Mouse (Mus musculus): ENCODE results near the gene Olfr98. TPM values are rescaled to one million over a fixed set of nuclear protein-coding genes. Genes with fewer than 3 reads are reported as not detected.
"Not testable (repeated sequence)": the region's sequence is repeated elsewhere in the genome, so short reads cannot be mapped to it uniquely, and the experiment has no call there.

Gene Olfr98
- polyA plus RNA-seq, 1 experiment from 2014 or later, result not detected

GRCm38 (mm10) chr17:37270058-37270701, 6.6 kb upstream of the Olfr98 start, which contains the start of gene H2-M3:
Gene H2-M3 (plus strand): TSS chr17:37270220.
- no peaks in the 10 kb centered on the region for H3K4me1 ChIP-seq (ENCODE audit: control insufficient read depth, insufficient read depth, low read depth, low read length)
- H3K4me2 ChIP-seq (ENCODE audit: low read length), result peak within 1 kb of the TSS; percentile 94
- no peaks in the 10 kb centered on the region for H3K36me3 ChIP-seq (ENCODE audit: control insufficient read depth, insufficient read depth, low read length)
- no peaks in the 10 kb centered on the region for H3K27me3 ChIP-seq (replicated peaks; ENCODE audit: control insufficient read depth, insufficient read depth, low read length)
- peak; percentile 99 for ATAC-seq
- peak within 1 kb of the TSS; percentile 54 for H3K9ac ChIP-seq (ENCODE audit: low read depth, low read length)
- no peak within 1 kb of the TSS for H3K27ac ChIP-seq (ENCODE audit: low read depth, low read length)
- 3% methylated on average over 26 of the region's 26 CpGs for WGBS
- H3K4me3 ChIP-seq (ENCODE audit: low read length), result peak within 1 kb of the TSS; percentile 54
- H3K9me3 ChIP-seq (ENCODE audit: control insufficient read depth, low read length), result no peaks in the 10 kb centered on the region

GRCm38 (mm10) chr17:37250544-37250943, 13.0 kb downstream of the Olfr98 start:
- no peak overlapping the region for H3K27ac ChIP-seq (ENCODE audit: low read depth, low read length)
- no peaks in the 10 kb centered on the region for H3K9me3 ChIP-seq (ENCODE audit: control insufficient read depth, low read length)
- no peak overlapping the region for H3K9ac ChIP-seq (ENCODE audit: low read depth, low read length)
- no peak overlapping the region for H3K4me3 ChIP-seq (ENCODE audit: low read length)
- ATAC-seq, result no peak
- WGBS, result 22% methylated on average over 1 of the region's 1 CpGs
- no peaks in the 10 kb centered on the region for H3K4me1 ChIP-seq (ENCODE audit: control insufficient read depth, insufficient read depth, low read depth, low read length)
- no peaks in the 10 kb centered on the region for H3K36me3 ChIP-seq (ENCODE audit: control insufficient read depth, insufficient read depth, low read length)
- no peak overlapping the region for H3K4me2 ChIP-seq (ENCODE audit: low read length)
- H3K27me3 ChIP-seq (replicated peaks; ENCODE audit: control insufficient read depth, insufficient read depth, low read length), result no peaks in the 10 kb centered on the region

GRCm38 (mm10) chr17:37249460-37249859, 14.1 kb downstream of the Olfr98 start:
- ATAC-seq, result no peak
- Histone ChIP-seq H3K4me1 (ENCODE audit: control insufficient read depth, insufficient read depth, low read depth, low read length) (no peaks in the 10 kb centered on the region), H3K27ac (ENCODE audit: low read depth, low read length) (no peak overlapping the region), H3K4me2 (ENCODE audit: low read length) (no peak overlapping the region), H3K4me3 (ENCODE audit: low read length) (no peak overlapping the region), H3K27me3 (replicated peaks; ENCODE audit: control insufficient read depth, insufficient read depth, low read length) (no peaks in the 10 kb centered on the region), H3K9ac (ENCODE audit: low read depth, low read length) (no peak overlapping the region), H3K36me3 (ENCODE audit: control insufficient read depth, insufficient read depth, low read length) (no peaks in the 10 kb centered on the region), H3K9me3 (ENCODE audit: control insufficient read depth, low read length) (no peaks in the 10 kb centered on the region)

- peak; percentile 72; the same call in 1 of the 2 replicates for ATAC-seq
- H3K9ac ChIP-seq (ENCODE audit: low read depth, low read length), result no peak overlapping the region
- 40% methylated on average over 5 of the region's 5 CpGs for WGBS
Measured at GRCm38 (mm10) chr17:37246715-37247114, 16.8 kb downstream of the Olfr98 start.

GRCm38 (mm10) chr17:37242198-37242597, 21.4 kb downstream of the Olfr98 start:
- no peak for ATAC-seq
- Histone ChIP-seq H3K4me2 (ENCODE audit: low read length) (no peak overlapping the region), H3K4me1 (ENCODE audit: control insufficient read depth, insufficient read depth, low read depth, low read length) (no peaks in the 10 kb centered on the region), H3K9me3 (ENCODE audit: control insufficient read depth, low read length) (no peaks in the 10 kb centered on the region), H3K4me3 (ENCODE audit: low read length) (no peak overlapping the region), H3K36me3 (ENCODE audit: control insufficient read depth, insufficient read depth, low read length) (no peaks in the 10 kb centered on the region), H3K27ac (ENCODE audit: low read depth, low read length) (no peak overlapping the region), H3K9ac (ENCODE audit: low read depth, low read length) (no peak overlapping the region), H3K27me3 (replicated peaks; ENCODE audit: control insufficient read depth, insufficient read depth, low read length) (no peaks in the 10 kb centered on the region)
- WGBS, result 52% methylated on average over 3 of the region's 3 CpGs

More at GRCm38 (mm10) chr17:37246715-37247114, 16.8 kb downstream of the Olfr98 start:
- H3K27ac ChIP-seq (ENCODE audit: low read depth, low read length), result no peak overlapping the region
- no peaks in the 10 kb centered on the region for H3K27me3 ChIP-seq (replicated peaks; ENCODE audit: control insufficient read depth, insufficient read depth, low read length)
- no peaks in the 10 kb centered on the region for H3K36me3 ChIP-seq (ENCODE audit: control insufficient read depth, insufficient read depth, low read length)
- H3K4me3 ChIP-seq (ENCODE audit: low read length), result no peak overlapping the region
- no peaks in the 10 kb centered on the region for H3K4me1 ChIP-seq (ENCODE audit: control insufficient read depth, insufficient read depth, low read depth, low read length)
- H3K4me2 ChIP-seq (ENCODE audit: low read length), result no peak overlapping the region
- no peaks in the 10 kb centered on the region for H3K9me3 ChIP-seq (ENCODE audit: control insufficient read depth, low read length)

GRCm38 (mm10) chr17:37237230-37237629, 26.3 kb downstream of the Olfr98 start, which contains the start of gene Olfr97:
Gene Olfr97 (minus strand): TSS chr17:37237330.
- ATAC-seq; H3K4me3 ChIP-seq (ENCODE audit: low read length); H3K27ac ChIP-seq (ENCODE audit: low read depth, low read length); H3K9ac ChIP-seq (ENCODE audit: low read depth, low read length); H3K27me3 ChIP-seq (replicated peaks; ENCODE audit: control insufficient read depth, insufficient read depth, low read length); H3K4me2 ChIP-seq (ENCODE audit: low read length); H3K36me3 ChIP-seq (ENCODE audit: control insufficient read depth, insufficient read depth, low read length); H3K9me3 ChIP-seq (ENCODE audit: control insufficient read depth, low read length); H3K4me1 ChIP-seq (ENCODE audit: control insufficient read depth, insufficient read depth, low read depth, low read length): not testable (repeated sequence)
- 94% methylated on average over 2 of the region's 2 CpGs for WGBS

GRCm38 (mm10) chr17:37221879-37222278, 41.7 kb downstream of the Olfr98 start:
- H3K4me1 ChIP-seq (ENCODE audit: control insufficient read depth, insufficient read depth, low read depth, low read length), result no peaks in the 10 kb centered on the region
- peaks cover 6% of the 10 kb centered on the region; the same call in 1 of the 2 replicates for H3K9me3 ChIP-seq (ENCODE audit: control insufficient read depth, low read length)
- H3K36me3 ChIP-seq (ENCODE audit: control insufficient read depth, insufficient read depth, low read length), result no peaks in the 10 kb centered on the region
- ATAC-seq, result no peak
- H3K9ac ChIP-seq (ENCODE audit: low read depth, low read length), result no peak overlapping the region
- 25% methylated on average over 1 of the region's 1 CpGs for WGBS
- no peak overlapping the region for H3K27ac ChIP-seq (ENCODE audit: low read depth, low read length)
- no peaks in the 10 kb centered on the region for H3K27me3 ChIP-seq (replicated peaks; ENCODE audit: control insufficient read depth, insufficient read depth, low read length)
- H3K4me3 ChIP-seq (ENCODE audit: low read length), result no peak overlapping the region
- no peak overlapping the region for H3K4me2 ChIP-seq (ENCODE audit: low read length)

- Histone ChIP-seq H3K9me3 (ENCODE audit: control insufficient read depth, low read length) (peaks cover 6% of the 10 kb centered on the region; the same call in 1 of the 2 replicates), H3K4me2 (ENCODE audit: low read length) (no peak within 1 kb of the TSS), H3K4me1 (ENCODE audit: control insufficient read depth, insufficient read depth, low read depth, low read length) (no peaks in the 10 kb centered on the region), H3K36me3 (ENCODE audit: control insufficient read depth, insufficient read depth, low read length) (no peaks in the 10 kb centered on the region), H3K27me3 (replicated peaks; ENCODE audit: control insufficient read depth, insufficient read depth, low read length) (no peaks in the 10 kb centered on the region), H3K9ac (ENCODE audit: low read depth, low read length) (no peak within 1 kb of the TSS), H3K27ac (ENCODE audit: low read depth, low read length) (no peak within 1 kb of the TSS), H3K4me3 (ENCODE audit: low read length) (no peak within 1 kb of the TSS)
- 69% methylated on average over 4 of the region's 4 CpGs for WGBS
- no peak for ATAC-seq
Measured at GRCm38 (mm10) chr17:37219846-37220245, 43.7 kb downstream of the Olfr98 start, which contains the start of gene Olfr96. Gene Olfr96 (plus strand): TSS chr17:37220146.

- H3K4me3 ChIP-seq (ENCODE audit: low read length), result no peak overlapping the region
- 80% methylated on average over 3 of the region's 3 CpGs for WGBS
Measured at GRCm38 (mm10) chr17:37218486-37218885, 45.1 kb downstream of the Olfr98 start.

More at GRCm38 (mm10) chr17:37218486-37218885, 45.1 kb downstream of the Olfr98 start:
- no peak for ATAC-seq
- no peak overlapping the region for H3K4me2 ChIP-seq (ENCODE audit: low read length)
- H3K36me3 ChIP-seq (ENCODE audit: control insufficient read depth, insufficient read depth, low read length), result no peaks in the 10 kb centered on the region
- H3K27me3 ChIP-seq (replicated peaks; ENCODE audit: control insufficient read depth, insufficient read depth, low read length), result no peaks in the 10 kb centered on the region
- no peak overlapping the region for H3K27ac ChIP-seq (ENCODE audit: low read depth, low read length)
- no peaks in the 10 kb centered on the region for H3K4me1 ChIP-seq (ENCODE audit: control insufficient read depth, insufficient read depth, low read depth, low read length)
- no peak overlapping the region for H3K9ac ChIP-seq (ENCODE audit: low read depth, low read length)
- peaks cover 6% of the 10 kb centered on the region; the same call in 1 of the 2 replicates for H3K9me3 ChIP-seq (ENCODE audit: control insufficient read depth, low read length)
